Mouse (Mus musculus): ENCODE data around the gene Dda1. TPM values are rescaled to one million over a fixed set of nuclear protein-coding genes. Genes with fewer than 3 reads are reported as not detected.

Gene Dda1
- polyA plus RNA-seq, 1 experiment: 67.8 TPM

DNA sequence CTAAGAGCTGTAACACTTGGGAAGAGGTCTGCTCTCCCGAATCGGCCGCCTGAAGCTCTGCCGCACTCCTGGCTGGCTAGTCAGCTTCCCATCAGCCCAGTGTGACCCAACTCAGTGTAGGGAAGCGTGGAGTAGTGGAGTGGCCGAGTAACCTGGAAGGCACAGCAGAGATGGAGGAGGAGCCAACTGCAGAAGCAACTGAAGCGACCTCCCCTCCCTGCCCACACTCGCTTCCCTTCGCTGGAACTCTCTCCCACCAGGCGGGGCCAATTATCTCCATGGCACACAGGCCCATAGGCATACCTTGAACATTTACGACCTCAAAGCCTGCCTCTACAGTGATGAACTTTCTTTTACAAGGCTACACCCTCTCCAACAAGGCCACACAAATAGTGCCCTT lies 17.2 kb upstream of the Dda1 start:
- no peak for DNase-seq (ENCODE audit: low read depth in 1 of 2, low spot score in 2 of 2)
- 69% methylated on average over 11 of the region's 11 CpGs for WGBS
- Histone ChIP-seq H3K27ac (ENCODE audit: insufficient read depth, low read length) (no peak overlapping the region), H3K4me3 (ENCODE audit: extremely low read depth, insufficient read depth, insufficient read length) (no peak overlapping the region), H3K27me3 (ENCODE audit: control insufficient read depth, insufficient read depth, low read length) (no peaks in the 10 kb centered on the region), H3K4me1 (ENCODE audit: control insufficient read depth, insufficient read depth, insufficient read length) (no peaks in the 10 kb centered on the region), H3K36me3 (ENCODE audit: control insufficient read depth, insufficient read depth, low read length) (no peaks in the 10 kb centered on the region)
- no peak for TF ChIP-seq POLR2A (IDR thresholded peaks at IDR 0.05; ENCODE audit: low read depth, low read length)
- no peak for TF ChIP-seq CTCF (IDR thresholded peaks at IDR 0.05; ENCODE audit: extremely low read depth, insufficient read depth, insufficient read length, insufficient replicate concordance)

DNA sequence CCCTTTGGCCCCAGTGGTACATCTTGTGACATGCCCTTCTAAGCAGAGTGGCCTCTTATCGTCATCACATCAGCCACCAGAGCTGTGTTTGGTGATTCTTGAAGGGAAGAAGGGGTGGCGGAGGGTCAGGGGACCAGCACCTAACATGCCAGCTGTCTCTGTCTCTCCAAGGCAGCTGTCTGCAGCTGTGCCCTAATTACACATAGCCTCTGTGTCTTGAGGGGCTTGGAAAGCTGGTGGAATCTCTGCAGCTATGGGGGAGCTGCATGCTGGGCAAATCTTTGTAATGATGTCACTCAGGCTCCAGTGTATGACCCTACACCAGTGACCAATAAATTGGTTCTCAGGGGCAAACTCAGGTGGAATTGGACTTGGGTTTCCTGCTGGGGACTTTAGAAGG lies 16.3 kb upstream of the Dda1 start:
- no peak for DNase-seq (ENCODE audit: low read depth in 1 of 2, low spot score in 2 of 2)

DNA sequence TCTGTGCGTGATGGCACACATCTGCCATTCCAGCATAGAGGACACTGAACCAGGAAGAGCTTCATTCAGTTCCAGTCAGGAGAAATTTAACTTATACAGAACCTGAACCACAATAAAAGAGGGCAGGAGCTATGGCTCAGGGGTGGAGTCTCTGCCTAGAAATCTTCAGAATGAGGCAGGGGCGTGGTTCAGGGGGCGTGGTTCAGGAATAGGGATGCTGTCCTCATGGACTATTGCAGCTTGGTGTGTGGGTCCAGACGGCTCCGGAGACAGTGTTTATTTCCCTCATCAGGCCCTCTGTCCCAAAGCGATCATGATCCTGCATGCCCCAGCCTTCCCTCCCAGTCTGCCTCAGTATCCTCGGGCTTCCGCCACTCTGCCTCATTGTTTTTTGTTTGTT lies 14.3 kb upstream of the Dda1 start:
- no peaks in the 10 kb centered on the region for H3K4me1 ChIP-seq (ENCODE audit: control insufficient read depth, insufficient read depth, insufficient read length)
- peaks cover 4% of the 10 kb centered on the region for H3K36me3 ChIP-seq (ENCODE audit: control insufficient read depth, insufficient read depth, low read length)
- H3K4me3 ChIP-seq (ENCODE audit: extremely low read depth, insufficient read depth, insufficient read length): no peak overlapping the region
- no peak for DNase-seq (ENCODE audit: low read depth in 1 of 2, low spot score in 2 of 2)
- H3K27ac ChIP-seq (ENCODE audit: insufficient read depth, low read length): no peak overlapping the region
- 90% methylated on average over 8 of the region's 8 CpGs for WGBS
- no peak for TF ChIP-seq CTCF (IDR thresholded peaks at IDR 0.05; ENCODE audit: extremely low read depth, insufficient read depth, insufficient read length, insufficient replicate concordance)
- no peak for TF ChIP-seq POLR2A (IDR thresholded peaks at IDR 0.05; ENCODE audit: low read depth, low read length)
- no peaks in the 10 kb centered on the region for H3K27me3 ChIP-seq (ENCODE audit: control insufficient read depth, insufficient read depth, low read length)

More for the DNA sequence above, 16.3 kb upstream of the Dda1 start:
- TF ChIP-seq CTCF (IDR thresholded peaks at IDR 0.05; ENCODE audit: extremely low read depth, insufficient read depth, insufficient read length, insufficient replicate concordance): no peak
- no peak for TF ChIP-seq POLR2A (IDR thresholded peaks at IDR 0.05; ENCODE audit: low read depth, low read length)
- 77% methylated on average over 2 of the region's 2 CpGs for WGBS
- H3K27ac ChIP-seq (ENCODE audit: insufficient read depth, low read length): no peak overlapping the region
- peaks cover 2% of the 10 kb centered on the region for H3K36me3 ChIP-seq (ENCODE audit: control insufficient read depth, insufficient read depth, low read length)
- no peaks in the 10 kb centered on the region for H3K4me1 ChIP-seq (ENCODE audit: control insufficient read depth, insufficient read depth, insufficient read length)
- H3K4me3 ChIP-seq (ENCODE audit: extremely low read depth, insufficient read depth, insufficient read length): no peak overlapping the region
- H3K27me3 ChIP-seq (ENCODE audit: control insufficient read depth, insufficient read depth, low read length): no peaks in the 10 kb centered on the region

DNA sequence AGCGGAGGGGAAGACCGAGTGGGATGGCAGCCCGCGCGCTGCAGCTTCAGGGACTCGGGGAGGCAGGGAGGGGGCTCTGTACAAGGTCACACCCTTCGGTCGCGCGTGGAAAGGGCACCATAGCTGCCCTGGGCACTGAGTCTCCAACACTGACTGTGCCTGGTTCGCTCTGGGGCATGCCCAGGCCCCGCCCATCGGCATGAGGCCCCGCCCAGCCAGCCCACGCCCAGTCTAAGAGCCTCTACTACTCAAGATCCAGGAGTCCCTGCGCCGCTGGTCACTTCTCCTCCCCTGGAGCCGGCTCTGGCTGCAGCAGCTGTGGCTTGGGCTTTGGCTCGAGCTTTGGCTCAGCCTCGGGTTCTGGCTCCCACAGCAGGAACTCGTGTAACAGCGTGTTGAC lies 12.1 kb upstream of the Dda1 start:
- no peak overlapping the region for H3K27ac ChIP-seq (ENCODE audit: insufficient read depth, low read length)
- no peak for DNase-seq (ENCODE audit: low read depth in 1 of 2, low spot score in 2 of 2)
- no peaks in the 10 kb centered on the region for H3K27me3 ChIP-seq (ENCODE audit: control insufficient read depth, insufficient read depth, low read length)
- no peak for TF ChIP-seq CTCF (IDR thresholded peaks at IDR 0.05; ENCODE audit: extremely low read depth, insufficient read depth, insufficient read length, insufficient replicate concordance)
- TF ChIP-seq POLR2A (IDR thresholded peaks at IDR 0.05; ENCODE audit: low read depth, low read length): no peak
- peaks cover 7% of the 10 kb centered on the region for H3K36me3 ChIP-seq (ENCODE audit: control insufficient read depth, insufficient read depth, low read length)
- 87% methylated on average over 22 of the region's 22 CpGs for WGBS
- H3K4me1 ChIP-seq (ENCODE audit: control insufficient read depth, insufficient read depth, insufficient read length): peaks cover 6% of the 10 kb centered on the region; the same call in 1 of the 2 replicates
- no peak overlapping the region for H3K4me3 ChIP-seq (ENCODE audit: extremely low read depth, insufficient read depth, insufficient read length)

DNA sequence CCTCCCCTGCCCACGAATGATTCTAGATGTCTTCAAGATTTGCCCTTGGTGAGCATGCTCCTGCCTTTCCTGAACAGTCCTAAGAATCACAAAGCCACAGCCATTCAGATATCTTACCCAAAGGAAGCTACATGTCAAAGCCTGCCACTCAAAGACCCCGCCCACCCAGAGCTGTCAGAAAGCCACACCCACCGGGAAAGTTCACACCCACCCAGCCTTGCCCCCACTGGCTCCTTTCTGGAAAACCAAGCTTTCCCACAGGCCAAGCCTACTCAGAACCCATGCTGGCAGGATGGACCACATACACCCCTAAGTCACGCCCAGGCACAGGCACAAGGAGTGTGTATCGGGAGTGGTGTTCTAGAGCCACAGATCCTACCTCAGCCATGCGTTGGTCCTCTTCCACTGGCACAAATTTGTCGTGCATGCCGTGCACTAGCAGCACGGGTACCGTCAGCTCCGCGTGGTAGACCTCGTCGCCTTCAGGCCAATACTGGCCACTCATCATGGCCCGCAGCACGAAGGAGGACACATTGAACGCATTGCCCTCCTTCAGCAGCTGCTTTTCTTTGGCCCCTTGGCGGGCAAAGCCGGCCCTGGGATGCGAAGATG lies 11.2 kb upstream of the Dda1 start:
- TF ChIP-seq POLR2A (IDR thresholded peaks at IDR 0.05; ENCODE audit: low read depth, low read length) (no peak), CTCF (IDR thresholded peaks at IDR 0.05; ENCODE audit: extremely low read depth, insufficient read depth, insufficient read length, insufficient replicate concordance) (no peak)
- WGBS: 91% methylated on average over 20 of the region's 20 CpGs

DNA sequence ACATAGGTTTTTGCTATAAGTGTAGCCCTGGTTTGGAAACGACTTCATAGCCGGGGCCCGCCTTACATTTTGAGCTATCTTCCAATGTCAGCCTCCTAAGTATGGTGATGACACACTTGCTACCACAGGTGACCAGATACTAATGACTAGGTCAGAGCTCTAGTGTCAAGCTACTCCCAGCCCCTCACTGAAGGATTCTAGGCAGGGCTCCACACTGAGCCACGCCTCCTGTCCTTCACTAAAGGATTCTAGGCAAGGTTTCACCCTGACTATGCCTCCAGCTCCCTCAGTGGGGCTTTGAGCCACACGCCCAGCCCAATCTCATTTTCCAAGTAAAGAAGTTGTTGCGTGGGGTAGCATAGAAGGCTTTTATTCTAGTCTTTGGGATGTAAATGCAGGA lies 8.3 kb upstream of the Dda1 start:
- Histone ChIP-seq H3K36me3 (ENCODE audit: control insufficient read depth, insufficient read depth, low read length) (peaks cover 7% of the 10 kb centered on the region), H3K27me3 (ENCODE audit: control insufficient read depth, insufficient read depth, low read length) (no peaks in the 10 kb centered on the region), H3K27ac (ENCODE audit: insufficient read depth, low read length) (no peak overlapping the region), H3K4me1 (ENCODE audit: control insufficient read depth, insufficient read depth, insufficient read length) (peaks cover 21% of the 10 kb centered on the region), H3K4me3 (ENCODE audit: extremely low read depth, insufficient read depth, insufficient read length) (no peak overlapping the region)
- no peak for TF ChIP-seq CTCF (IDR thresholded peaks at IDR 0.05; ENCODE audit: extremely low read depth, insufficient read depth, insufficient read length, insufficient replicate concordance)
- no peak for TF ChIP-seq POLR2A (IDR thresholded peaks at IDR 0.05; ENCODE audit: low read depth, low read length)
- no peak for DNase-seq (ENCODE audit: low read depth in 1 of 2, low spot score in 2 of 2)
- 96% methylated on average over 6 of the region's 6 CpGs for WGBS

More for the DNA sequence above, 11.2 kb upstream of the Dda1 start:
- H3K36me3 ChIP-seq (ENCODE audit: control insufficient read depth, insufficient read depth, low read length): peaks cover 7% of the 10 kb centered on the region
- no peaks in the 10 kb centered on the region for H3K27me3 ChIP-seq (ENCODE audit: control insufficient read depth, insufficient read depth, low read length)
- H3K4me3 ChIP-seq (ENCODE audit: extremely low read depth, insufficient read depth, insufficient read length): no peak overlapping the region
- no peak overlapping the region for H3K27ac ChIP-seq (ENCODE audit: insufficient read depth, low read length)
- peaks cover 10% of the 10 kb centered on the region for H3K4me1 ChIP-seq (ENCODE audit: control insufficient read depth, insufficient read depth, insufficient read length)
- DNase-seq (ENCODE audit: low read depth in 1 of 2, low spot score in 2 of 2): no peak

DNA sequence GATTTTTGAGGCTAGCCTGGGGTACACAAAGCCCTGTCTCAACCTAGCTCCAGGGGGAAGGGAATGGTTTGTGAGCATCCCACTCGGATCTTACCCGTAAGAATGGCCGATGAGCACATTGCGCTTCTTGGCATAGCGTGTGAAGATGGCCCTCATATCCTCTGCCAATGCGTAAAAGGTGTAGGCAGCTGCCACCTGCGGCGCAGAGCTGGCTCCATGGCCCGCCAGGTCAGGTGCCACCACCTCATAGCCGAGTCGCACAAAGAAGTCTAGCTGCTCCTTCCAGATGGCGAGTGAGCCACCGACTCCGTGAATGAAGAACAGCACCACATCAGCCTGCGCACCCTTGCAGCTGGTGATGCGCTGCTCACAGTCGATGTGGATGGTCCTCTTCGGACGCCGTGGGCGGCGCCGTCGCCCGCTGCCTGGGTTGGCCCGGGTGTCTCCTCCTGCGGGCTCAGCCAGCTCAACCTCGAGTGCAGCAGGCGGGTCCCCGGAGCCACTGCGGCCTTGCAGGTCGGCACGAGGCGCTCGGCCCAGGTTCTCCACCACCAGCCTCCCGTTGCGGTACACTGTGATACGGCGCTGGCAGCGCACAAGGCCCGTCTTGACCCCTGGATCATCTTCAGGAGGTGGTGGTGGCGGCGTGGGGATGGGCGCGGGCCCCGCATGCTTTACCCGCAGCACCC lies 7.7 kb upstream of the Dda1 start:
- DNase-seq (ENCODE audit: low read depth in 1 of 2, low spot score in 2 of 2): no peak
- TF ChIP-seq POLR2A (IDR thresholded peaks at IDR 0.05; ENCODE audit: low read depth, low read length): no peak
- TF ChIP-seq CTCF (IDR thresholded peaks at IDR 0.05; ENCODE audit: extremely low read depth, insufficient read depth, insufficient read length, insufficient replicate concordance): no peak
- peaks cover 21% of the 10 kb centered on the region for H3K4me1 ChIP-seq (ENCODE audit: control insufficient read depth, insufficient read depth, insufficient read length)
- no peak overlapping the region for H3K27ac ChIP-seq (ENCODE audit: insufficient read depth, low read length)
- H3K36me3 ChIP-seq (ENCODE audit: control insufficient read depth, insufficient read depth, low read length): peaks cover 7% of the 10 kb centered on the region
- H3K4me3 ChIP-seq (ENCODE audit: extremely low read depth, insufficient read depth, insufficient read length): no peak overlapping the region
- 96% methylated on average over 47 of the region's 47 CpGs for WGBS
- H3K27me3 ChIP-seq (ENCODE audit: control insufficient read depth, insufficient read depth, low read length): no peaks in the 10 kb centered on the region
